ENCODE assay signal across 25 mouse cellular contexts in the genomic region with DNA sequence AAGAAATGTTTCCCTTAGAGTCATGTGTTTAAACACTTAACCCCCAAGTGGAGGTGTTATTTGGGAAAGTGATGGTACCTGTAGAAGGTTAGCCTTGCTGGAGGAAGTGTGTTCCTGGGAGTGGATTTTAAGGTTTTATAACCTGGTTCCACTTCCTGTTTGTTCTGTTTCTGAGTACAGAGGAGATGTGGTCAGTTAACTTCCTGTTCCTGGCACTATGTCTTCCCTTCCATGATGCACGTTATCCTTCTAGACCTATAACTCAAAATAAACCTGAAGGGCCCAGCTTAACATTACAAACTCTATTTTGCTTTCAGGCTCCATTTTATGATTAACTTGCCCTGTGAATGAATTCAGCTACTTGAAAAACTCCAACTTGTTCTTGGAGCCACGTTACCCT.
DNase-seq lines count a peak whose midpoint lies in the region; ATAC-seq and TF ChIP-seq lines count a peak whose summit lies in the region.
"Had no signal": no experiment of that assay in that cellular context is flagged by ENCODE, and none has a peak within 500 bp of the region (broad histone marks: within the 10 kb centered on the region; RNA-seq: fewer than 3 reads in every experiment).

No protein-coding gene starts in this region.

- no peak overlapping the region for H3K4me3 ChIP-seq in layer of hippocampus, adult 2 months
- H3K4me3 ChIP-seq: heart, embryonic 15.5 days; hindbrain, embryonic 15.5 days; kidney, embryonic 15.5 days; limb, embryonic 10.5 days; liver, embryonic 15.5 days; lung, embryonic 15.5 days had no signal

- no peak for TF ChIP-seq CTCF in layer of hippocampus, adult 2 months (conservative IDR thresholded peaks at IDR 0.05)

- H3K36me3 ChIP-seq in splenic B cell, adult 2 months (ENCODE audit: control insufficient read depth, insufficient read depth, low read length, poor library complexity, severe bottlenecking): no peaks in the 10 kb centered on the region
- H3K36me3 ChIP-seq: heart, embryonic 15.5 days; hindbrain, embryonic 15.5 days; kidney, embryonic 15.5 days; limb, embryonic 10.5 days; liver, embryonic 15.5 days; lung, embryonic 15.5 days had no signal

- no peak overlapping the region for H3K27ac ChIP-seq in layer of hippocampus, adult 2 months
- H3K27ac ChIP-seq: heart, embryonic 15.5 days; hindbrain, embryonic 15.5 days; kidney, embryonic 15.5 days; limb, embryonic 10.5 days; liver, embryonic 15.5 days; lung, embryonic 15.5 days; macrophage had no signal

- peak; percentile 76 for ATAC-seq in inflammation-experienced regulatory T-cells, adult 6 months
- ATAC-seq: intestine, embryonic 16.5 days; Patski had no signal

- H3K27me3 ChIP-seq in splenic B cell, adult 2 months (ENCODE audit: control insufficient read depth, insufficient read depth, low read length, poor library complexity, severe bottlenecking): no peaks in the 10 kb centered on the region
- H3K27me3 ChIP-seq: heart, embryonic 15.5 days; hindbrain, embryonic 15.5 days; kidney, embryonic 15.5 days; liver, embryonic 15.5 days; lung, embryonic 15.5 days; Patski had no signal

- DNase-seq in thymus, postnatal 0 days (ENCODE audit: low spot score): peak; percentile 22
- DNase-seq in thymus, postnatal 4 days: no peak
- peak; percentile 30 for DNase-seq in T-cell, adult 2 months (ENCODE audit: low spot score)
- peak; percentile 28 for DNase-seq in splenic B cell, adult 2 months (ENCODE audit: low read depth, low spot score)
- DNase-seq in cerebellum, postnatal 36 days: no peak
- no peak for DNase-seq in right cerebral cortex, postnatal 25 days
- DNase-seq in layer of hippocampus, adult 2 months (ENCODE audit: low spot score in 2 of 2): no peak
- DNase-seq: adrenal gland, postnatal 10 days; B cell, adult 2 months; cerebellum, adult 8-10 months; gastrocnemius, postnatal 25 days; heart, postnatal 36 days; kidney, postnatal 36 days; layer of hippocampus, adult 9-11 months; liver had no signal

Comparison
In these comparisons a context has a peak if more than half of its experiments do, and no peak if none do; other contexts are left out.
1. DNase-seq: peak in thymus, postnatal 0 days (single experiment), T-cell, adult 2 months (single experiment) and splenic B cell, adult 2 months (single experiment); none in thymus, postnatal 4 days (single experiment), cerebellum, postnatal 36 days (0 of 2), right cerebral cortex, postnatal 25 days (single experiment) and layer of hippocampus, adult 2 months (0 of 2).